Mouse (Mus musculus) heart, adult 2 months (tissue): ENCODE measurements around the gene Cramp1l. TPM values are rescaled to one million over a fixed set of nuclear protein-coding genes. Genes with fewer than 3 reads are reported as not detected.
"Not testable (repeated sequence)": the region's sequence is repeated elsewhere in the genome, so short reads cannot be mapped to it uniquely, and the experiment has no call there.

ENCODE experiments used
- DNase-seq, 2 experiments: peaks; one replicate each; pipeline ENCODE4 v3.0.0; 2021
- H3K27ac ChIP-seq: fragments of 200-600 bp; 2 replicates; pipeline ENCODE4 v1.8.1; 2022
- H3K27me3 ChIP-seq: fragments of 200-500 bp; 2 replicates; pipeline ENCODE4 v1.6.1; 2012; ENCODE audit warnings: mild to moderate bottlenecking, low read length, inconsistent platforms, mixed read lengths; ENCODE audit not compliant: control insufficient read depth, insufficient read depth
- H3K36me3 ChIP-seq: fragments of 200-500 bp; 2 replicates; pipeline ENCODE4 v1.6.1; 2012; ENCODE audit warnings: low read length, inconsistent platforms; ENCODE audit not compliant: control insufficient read depth, insufficient read depth
- H3K4me1 ChIP-seq: fragments of 200-500 bp; 2 replicates; pipeline ENCODE4 v1.6.1; 2011; ENCODE audit warnings: low read length; ENCODE audit not compliant: control insufficient read depth, insufficient read depth
- H3K4me3 ChIP-seq: fragments of 200-600 bp; 2 replicates; pipeline ENCODE4 v1.8.1; 2022
- H3K79me2 ChIP-seq: fragments of 200-500 bp; replicated peaks from 2 replicates; pipeline ENCODE4 v1.6.1; 2012; ENCODE audit warnings: mild to moderate bottlenecking, inconsistent platforms, low read length, moderate library complexity, mixed read lengths; ENCODE audit not compliant: control insufficient read depth, insufficient read depth
- H3K9ac ChIP-seq: fragments of 200-500 bp; 2 replicates; pipeline ENCODE4 v1.6.1; 2012; ENCODE audit warnings: low read depth, mild to moderate bottlenecking, control low read depth, inconsistent platforms, low read length, mixed read lengths
- CTCF ChIP-seq: fragments of 200-600 bp; IDR thresholded peaks from 2 replicates; pipeline ENCODE4 v1.8.1; 2022; ENCODE audit warnings: antibody characterized with exemption, mild to moderate bottlenecking, moderate library complexity
- EP300 ChIP-seq: fragments of 200-500 bp; IDR thresholded peaks from 2 replicates; pipeline ENCODE4 v1.6.1; 2011; ENCODE audit warnings: low read depth, low read length, control low read depth; ENCODE audit not compliant: insufficient read depth
- POLR2A ChIP-seq: fragments of 200-500 bp; IDR thresholded peaks from 2 replicates; pipeline ENCODE4 v1.6.1; 2011; ENCODE audit warnings: mild to moderate bottlenecking, low read depth, low read length, control low read depth; ENCODE audit not compliant: insufficient read depth
- WGBS: fragments of 180-500 bp; shearing (Covaris S2); methylation state at CpG from one replicate; pipeline ENCODE4 v1.1.7; 2018; 5-methylcytosine and 5-hydroxymethylcytosine counted together
- intact Hi-C: fragments of 180-260 bp; cut with DNase I; formaldehyde crosslinking; loops from one replicate; pipeline ENCODE4 v1.15.1; 2025
- polyA plus RNA-seq: library from polyadenylated mRNA; depleted of rRNA; stranded (reverse); fragments of >200 nt; gene quantifications from 2 replicates; pipeline ENCODE4 v1.2.3, GENCODE M21; 2012
- total RNA-seq, 2 experiments: library from RNA; stranded (reverse); gene quantifications; 2 replicates each; pipeline ENCODE4 v1.2.3; 2021

Gene Cramp1l
- total and polyA plus RNA-seq, 3 experiments = 9.4 to 9.8 (median 9.6) TPM

DNA sequence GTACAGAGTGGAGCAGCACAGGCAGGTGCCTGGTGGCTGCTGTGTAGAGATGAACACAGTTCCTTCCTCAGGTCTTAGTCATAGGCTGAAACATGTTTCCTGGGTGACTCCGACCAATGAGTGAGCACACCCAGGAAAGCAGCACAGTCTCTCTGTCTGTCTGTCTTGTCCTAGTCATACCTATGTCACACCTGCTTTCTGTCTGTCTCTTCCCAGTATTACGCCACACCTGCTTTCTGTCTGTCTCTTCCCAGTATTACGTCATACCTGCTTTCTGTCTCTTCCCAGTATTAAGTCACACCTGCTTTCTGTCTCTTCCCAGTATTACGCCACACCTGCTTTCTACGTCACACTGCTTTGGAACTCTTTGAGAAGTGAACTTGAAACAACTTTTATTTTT, 67.4 kb downstream of the Cramp1l start:
- intact Hi-C loops = loop anchor here (10.0 kb wide), 1 partner anchor 417 kb away; the partner anchor contains the start of genes Tpsb2 and Tpsg1
- Histone ChIP-seq H3K79me2 (no peaks in the 10 kb centered on the region), H3K4me3 (no peak overlapping the region), H3K4me1 (no peaks in the 10 kb centered on the region), H3K36me3 (no peaks in the 10 kb centered on the region), H3K27me3 (no peaks in the 10 kb centered on the region), H3K27ac (no peak overlapping the region), H3K9ac (no peak overlapping the region)
- 96% methylated on average over 5 of the region's 5 CpGs for WGBS
- no peak for DNase-seq
- TF ChIP-seq POLR2A (no peak), CTCF (no peak)

GRCm38 (mm10) chr17:24943589-24943988, 72.0 kb downstream of the Cramp1l start:
- H3K27ac ChIP-seq, H3K4me1 ChIP-seq, H3K4me3 ChIP-seq, H3K79me2 ChIP-seq, DNase-seq, H3K27me3 ChIP-seq, H3K36me3 ChIP-seq, H3K9ac ChIP-seq: not testable (repeated sequence)
- WGBS = 60% methylated on average over 1 of the region's 1 CpGs
- intact Hi-C loops = loop anchor here (5.0 to 10.0 kb wide), 2 partner anchors 339 to 421 kb away; partner anchors contain the start of genes Tpsb2 and Tpsg1

- H3K4me1 ChIP-seq = no peaks in the 10 kb centered on the region
- no peak overlapping the region for H3K9ac ChIP-seq
- intact Hi-C loops = loop anchor here (5.0 to 10.0 kb wide), 2 partner anchors 339 to 422 kb away; partner anchors contain the start of genes Tpsb2 and Tpsg1
- H3K27me3 ChIP-seq = no peaks in the 10 kb centered on the region
- no peak overlapping the region for H3K4me3 ChIP-seq
- no peaks in the 10 kb centered on the region for H3K36me3 ChIP-seq
- no peak for DNase-seq
- TF ChIP-seq POLR2A (no peak), EP300 (no peak), CTCF (no peak)
- H3K27ac ChIP-seq = no peak overlapping the region
- no peaks in the 10 kb centered on the region for H3K79me2 ChIP-seq
- WGBS = 86% methylated on average over 7 of the region's 7 CpGs
Observed at GRCm38 (mm10) chr17:24943036-24943435, 72.6 kb downstream of the Cramp1l start.

DNA sequence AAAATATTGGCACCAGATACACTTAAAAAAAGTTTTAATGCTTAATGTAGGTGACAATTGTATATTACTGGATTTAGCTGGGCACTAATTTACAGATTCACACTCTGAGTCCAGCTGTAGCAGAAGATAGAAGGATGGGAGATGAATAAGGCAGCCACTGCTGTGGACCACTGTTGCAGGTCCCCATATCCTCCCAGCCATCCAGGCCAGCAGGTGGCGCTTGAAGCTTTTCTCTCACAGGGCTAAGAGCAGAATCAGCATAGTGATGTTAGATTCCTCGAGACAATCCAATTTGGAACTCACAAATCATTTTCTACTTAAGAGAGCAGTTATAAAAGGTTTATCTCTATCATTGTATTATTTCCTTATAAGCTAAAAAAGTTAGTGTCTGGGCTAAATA, 73.1 kb downstream of the Cramp1l start:
- not testable (repeated sequence) for H3K4me3 ChIP-seq, H3K27ac ChIP-seq, H3K27me3 ChIP-seq, H3K4me1 ChIP-seq, H3K9ac ChIP-seq, H3K36me3 ChIP-seq, H3K79me2 ChIP-seq
- WGBS = 0% methylated on average over 2 of the region's 2 CpGs
- intact Hi-C loops = loop anchor here (5.0 to 10.0 kb wide), 2 partner anchors 340 to 422 kb away; partner anchors contain the start of genes Tpsb2 and Tpsg1
- DNase-seq = peak; percentile 31 to 60
- peak; percentile 85 for TF ChIP-seq CTCF

DNA sequence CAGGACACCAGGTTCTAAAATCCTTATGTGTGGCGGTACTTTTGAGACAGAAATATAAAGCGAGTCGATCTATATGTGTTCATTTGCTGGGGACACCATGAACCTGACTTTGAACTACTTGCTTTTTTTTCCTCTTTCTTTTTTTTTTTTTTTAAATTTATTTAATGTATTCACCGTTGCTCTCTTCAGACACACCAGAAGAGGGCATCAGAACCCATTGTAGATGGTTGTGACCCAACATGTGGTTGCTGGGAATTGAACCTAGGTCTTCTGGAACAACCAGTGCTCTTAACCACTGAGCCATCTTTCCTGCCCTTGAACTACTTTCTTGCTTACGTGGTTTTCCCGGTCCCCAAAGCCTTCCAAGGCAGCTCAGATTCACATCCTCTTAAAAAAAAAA, 78.3 kb downstream of the Cramp1l start:
- H3K27me3 ChIP-seq = no peaks in the 10 kb centered on the region
- H3K36me3 ChIP-seq = peaks cover 4% of the 10 kb centered on the region; the same call in 1 of the 2 replicates
- H3K27ac ChIP-seq = peak overlapping the region; percentile 90
- DNase-seq = no peak
- peaks cover 3% of the 10 kb centered on the region for H3K79me2 ChIP-seq
- H3K4me1 ChIP-seq = peaks cover 5% of the 10 kb centered on the region
- 43% methylated on average over 6 of the region's 6 CpGs for WGBS
- H3K4me3 ChIP-seq = peak overlapping the region; percentile 83
- intact Hi-C loops = loop anchor here (2.0 to 5.0 kb wide), 2 partner anchors 24 to 335 kb away; partner anchors contain the start of genes Jpt2 and Ube2i
- H3K9ac ChIP-seq = peak overlapping the region; percentile 7
- TF ChIP-seq CTCF (peak; percentile 22; the same call in 1 of the 2 replicates), POLR2A (no peak), EP300 (no peak)

DNA sequence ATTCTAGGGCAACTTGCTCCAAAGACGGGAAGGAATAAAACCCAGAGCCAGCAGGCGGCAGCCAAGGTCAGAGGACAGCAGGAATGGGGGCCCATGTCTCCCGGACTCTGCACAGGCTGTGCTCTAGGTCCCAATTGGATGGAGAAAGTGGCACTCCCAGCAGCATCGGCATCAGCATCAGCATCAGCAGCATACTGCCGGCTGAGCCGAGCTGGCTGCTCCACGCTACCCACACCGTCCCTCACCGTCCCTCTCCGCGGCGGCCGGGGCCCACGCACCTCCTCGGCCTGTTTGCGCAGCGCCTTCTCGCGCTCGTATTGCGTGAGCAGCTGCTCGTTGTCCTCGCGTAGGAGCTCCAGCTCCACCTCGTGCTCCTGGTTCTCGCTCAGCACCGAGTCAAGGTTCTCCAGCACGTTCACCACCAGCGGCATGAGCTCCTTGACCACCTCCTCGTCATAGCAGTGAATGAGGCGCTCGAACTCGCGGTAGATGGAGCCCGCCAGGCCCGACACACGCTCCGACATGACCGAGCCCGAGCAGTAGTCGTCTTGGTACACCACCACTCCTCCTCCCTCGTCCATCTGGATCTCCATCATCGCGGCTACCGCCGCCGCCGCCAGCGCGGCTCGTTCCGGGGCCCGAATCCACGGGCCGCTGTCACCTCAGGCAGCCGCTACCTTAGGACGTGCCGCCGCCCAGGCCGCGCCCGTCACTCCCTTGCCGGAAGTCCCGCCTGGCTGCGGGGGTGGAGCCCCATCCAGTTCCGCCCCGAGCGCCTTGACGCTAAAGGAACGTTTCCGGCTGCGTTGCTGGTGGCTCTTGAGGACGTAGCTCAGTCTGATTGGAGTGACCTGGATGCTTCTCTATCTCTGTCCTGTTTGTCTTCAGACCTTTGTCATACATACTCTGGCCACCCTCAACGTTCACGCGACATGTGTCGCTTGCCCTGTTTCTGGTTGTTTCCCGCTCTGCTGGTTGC, 79.0 kb downstream of the Cramp1l start, which contains the start of gene Mapk8ip3:
Gene Mapk8ip3 (minus strand): TSS at position 719 of the 979 bp plus-strand sequence.
- H3K27ac ChIP-seq = peak within 1 kb of the TSS; percentile 90
- WGBS = under 1% methylated on average over 78 of the region's 78 CpGs
- peak within 1 kb of the TSS; percentile 86 for H3K9ac ChIP-seq
- peak; percentile 97 to 98 for DNase-seq
- H3K36me3 ChIP-seq = peaks cover 4% of the 10 kb centered on the region; the same call in 1 of the 2 replicates
- peaks cover 5% of the 10 kb centered on the region for H3K4me1 ChIP-seq
- no peaks in the 10 kb centered on the region for H3K27me3 ChIP-seq
- TF ChIP-seq POLR2A (peak; percentile 96), CTCF (peak; percentile 40), EP300 (peak; percentile 49; the same call in 1 of the 2 replicates)
- H3K4me3 ChIP-seq = peak within 1 kb of the TSS; percentile 83
- H3K79me2 ChIP-seq = peaks cover 3% of the 10 kb centered on the region
- intact Hi-C loops = loop anchor here (2.0 to 5.0 kb wide), 2 partner anchors 24 to 336 kb away; partner anchors contain the start of genes Jpt2 and Ube2i
